Mouse (Mus musculus) thymus, adult 2 months (tissue): ENCODE data around the gene Khsrp. TPM values are rescaled to one million over a fixed set of nuclear protein-coding genes. Genes with fewer than 3 reads are reported as not detected.
A peak's percentile ranks its signal among the peaks of the same experiment; 100 is the strongest.

Experiments used
- DNase-seq: peaks from one replicate; pipeline ENCODE4 v3.0.0; 2021
- H3K27ac ChIP-seq: fragments of 200-500 bp; 2 replicates; pipeline ENCODE4 v1.5.1; 2012; ENCODE audit warnings: low read length, control low read depth; ENCODE audit not compliant: control insufficient read depth, insufficient read depth
- H3K27me3 ChIP-seq: fragments of 200-500 bp; 2 replicates; pipeline ENCODE4 v1.6.1; 2012; ENCODE audit warnings: mild to moderate bottlenecking, low read length, moderate library complexity, mixed read lengths; ENCODE audit not compliant: control insufficient read depth, insufficient read depth
- H3K36me3 ChIP-seq: fragments of 200-500 bp; 2 replicates; pipeline ENCODE4 v1.6.1; 2012; ENCODE audit warnings: mild to moderate bottlenecking, low read length, moderate library complexity; ENCODE audit not compliant: control insufficient read depth, insufficient read depth
- H3K4me1 ChIP-seq: fragments of 200-500 bp; replicated peaks from 2 replicates; pipeline ENCODE4 v1.6.1; 2012; ENCODE audit warnings: low read length; ENCODE audit not compliant: control insufficient read depth, insufficient read depth
- H3K4me3 ChIP-seq: fragments of 200-500 bp; 2 replicates; pipeline ENCODE4 v1.5.1; 2012; ENCODE audit warnings: mild to moderate bottlenecking, low read length, control low read depth, moderate library complexity; ENCODE audit not compliant: control insufficient read depth, insufficient read depth
- CTCF ChIP-seq: fragments of 200-500 bp; IDR thresholded peaks from 2 replicates; pipeline ENCODE4 v1.5.1; 2012; ENCODE audit warnings: mild to moderate bottlenecking, control low read depth, low read length, moderate library complexity, borderline replicate concordance; ENCODE audit not compliant: control insufficient read depth, poor library complexity, insufficient read depth; ENCODE audit errors: extremely low read depth
- POLR2A ChIP-seq: fragments of 200-500 bp; IDR thresholded peaks from 2 replicates; pipeline ENCODE4 v1.6.1; 2012; ENCODE audit warnings: mild to moderate bottlenecking, low read length, control low read depth, moderate library complexity; ENCODE audit not compliant: control insufficient read depth, poor library complexity, insufficient read depth; ENCODE audit errors: extremely low read depth
- WGBS: fragments of 180-500 bp; shearing (Covaris S2); methylation state at CpG from one replicate; pipeline ENCODE4 v1.1.7; 2018; 5-methylcytosine and 5-hydroxymethylcytosine counted together
- polyA plus RNA-seq: library from polyadenylated mRNA; depleted of rRNA; stranded (reverse); fragments of >200 nt; gene quantifications from 2 replicates; pipeline ENCODE4 v1.2.3, GENCODE M21; 2012

Khsrp gene
- polyA plus RNA-seq, 1 experiment, result 229 TPM

GRCm38 (mm10) chr17:56999414-56999813 is 31.9 kb downstream of the Khsrp start:
- H3K27me3 ChIP-seq, result no peaks in the 10 kb centered on the region
- H3K4me1 ChIP-seq, result peaks cover 5% of the 10 kb centered on the region
- 96% methylated on average over 9 of the region's 9 CpGs for WGBS
- no peak overlapping the region for H3K4me3 ChIP-seq
- no peak for TF ChIP-seq CTCF
- no peak for TF ChIP-seq POLR2A
- peaks cover 21% of the 10 kb centered on the region for H3K36me3 ChIP-seq
- DNase-seq, result no peak
- no peak overlapping the region for H3K27ac ChIP-seq

DNA sequence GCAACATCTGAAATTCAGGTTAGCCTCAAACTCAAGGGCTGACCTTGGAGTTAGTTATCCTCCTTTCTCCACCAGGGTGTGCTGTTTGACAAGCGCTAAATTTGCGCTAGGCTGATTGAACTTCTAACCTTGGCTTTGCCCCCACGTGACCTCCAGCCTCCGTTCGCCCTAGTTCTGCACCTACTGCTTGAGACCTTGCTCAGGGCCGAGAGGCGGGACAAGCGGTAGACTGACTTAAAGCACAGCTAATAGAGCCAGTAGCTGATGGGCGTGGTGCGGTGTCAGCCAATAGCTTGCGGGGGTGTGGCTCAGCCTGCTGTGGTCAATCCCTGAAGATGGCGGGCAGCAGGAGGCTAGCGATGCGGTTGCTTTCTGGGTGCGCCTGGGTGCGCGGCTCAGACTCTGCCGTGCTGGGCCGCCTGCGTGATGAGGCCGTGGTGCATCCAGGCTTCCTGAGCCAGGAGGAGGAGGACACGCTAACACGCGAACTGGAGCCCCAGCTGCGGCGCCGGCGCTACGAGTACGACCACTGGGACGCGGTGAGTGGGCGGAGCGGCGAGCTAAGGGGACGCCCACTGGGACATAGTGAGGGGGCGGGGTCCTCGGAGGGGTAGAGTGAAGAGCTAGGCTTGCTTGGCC is 34.2 kb downstream of the Khsrp start, which contains the start of gene Alkbh7:
Alkbh7 (plus strand) TSS at position 311 of the 639 bp plus-strand sequence.
- peaks cover 15% of the 10 kb centered on the region; the same call in 1 of the 2 replicates for H3K36me3 ChIP-seq
- TF ChIP-seq CTCF (0 out of 2 replicates have a peak, but pooled peaks have one; percentile 48), POLR2A (no peak)

DNA sequence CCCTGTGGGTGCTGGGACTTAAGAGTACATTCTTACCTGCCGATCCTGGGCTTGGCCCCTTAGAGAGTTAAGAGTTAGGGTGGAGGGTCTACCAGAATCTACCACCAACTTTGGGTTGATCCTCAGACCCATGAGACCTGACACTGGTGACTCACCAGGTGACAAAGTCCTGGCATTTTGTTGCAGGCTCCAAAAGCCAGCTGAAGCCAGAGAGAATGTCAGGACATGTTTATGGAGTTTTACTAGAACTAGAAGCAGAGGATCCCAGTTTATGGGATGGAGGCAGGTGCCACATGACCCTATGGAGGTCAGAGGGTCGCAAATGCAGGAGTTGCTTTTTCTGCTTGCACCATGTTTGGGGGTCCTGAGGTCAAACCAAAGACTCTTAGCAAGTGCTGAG is 34.8 kb downstream of the Khsrp start:
- WGBS, result 76% methylated on average over 2 of the region's 2 CpGs
- no peak for DNase-seq
- peaks cover 5% of the 10 kb centered on the region for H3K4me1 ChIP-seq
- no peak overlapping the region for H3K4me3 ChIP-seq
- no peaks in the 10 kb centered on the region for H3K27me3 ChIP-seq
- peaks cover 15% of the 10 kb centered on the region; the same call in 1 of the 2 replicates for H3K36me3 ChIP-seq
- H3K27ac ChIP-seq, result no peak overlapping the region
- no peak for TF ChIP-seq POLR2A
- no peak for TF ChIP-seq CTCF

More for the DNA sequence above, 34.2 kb downstream of the Khsrp start, which contains the start of gene Alkbh7:
- H3K27me3 ChIP-seq, result no peaks in the 10 kb centered on the region
- WGBS, result under 1% methylated on average over 38 of the region's 38 CpGs
- peaks cover 5% of the 10 kb centered on the region for H3K4me1 ChIP-seq
- no peak within 1 kb of the TSS for H3K27ac ChIP-seq
- peak; percentile 94 for DNase-seq
- peak within 1 kb of the TSS; percentile 62 for H3K4me3 ChIP-seq

GRCm38 (mm10) chr17:56995046-56995445 is 36.3 kb downstream of the Khsrp start:
- no peaks in the 10 kb centered on the region for H3K27me3 ChIP-seq

GRCm38 (mm10) chr17:56990966-56991365 is 40.4 kb downstream of the Khsrp start:
- H3K27ac ChIP-seq, result no peak overlapping the region
- peaks cover 12% of the 10 kb centered on the region; the same call in 1 of the 2 replicates for H3K36me3 ChIP-seq
- peaks cover 5% of the 10 kb centered on the region for H3K4me1 ChIP-seq
- H3K27me3 ChIP-seq, result no peaks in the 10 kb centered on the region
- H3K4me3 ChIP-seq, result peak overlapping the region; percentile 13
- WGBS, result 77% methylated on average over 2 of the region's 2 CpGs
- TF ChIP-seq POLR2A (no peak), CTCF (no peak)
- DNase-seq, result no peak

More at GRCm38 (mm10) chr17:56995046-56995445, 36.3 kb downstream of the Khsrp start:
- TF ChIP-seq CTCF (no peak), POLR2A (no peak)
- Histone ChIP-seq H3K27ac (no peak overlapping the region), H3K36me3 (peaks cover 15% of the 10 kb centered on the region; the same call in 1 of the 2 replicates), H3K4me1 (peaks cover 10% of the 10 kb centered on the region), H3K4me3 (no peak overlapping the region)
- no peak for DNase-seq
- WGBS, result 93% methylated on average over 8 of the region's 8 CpGs

DNA sequence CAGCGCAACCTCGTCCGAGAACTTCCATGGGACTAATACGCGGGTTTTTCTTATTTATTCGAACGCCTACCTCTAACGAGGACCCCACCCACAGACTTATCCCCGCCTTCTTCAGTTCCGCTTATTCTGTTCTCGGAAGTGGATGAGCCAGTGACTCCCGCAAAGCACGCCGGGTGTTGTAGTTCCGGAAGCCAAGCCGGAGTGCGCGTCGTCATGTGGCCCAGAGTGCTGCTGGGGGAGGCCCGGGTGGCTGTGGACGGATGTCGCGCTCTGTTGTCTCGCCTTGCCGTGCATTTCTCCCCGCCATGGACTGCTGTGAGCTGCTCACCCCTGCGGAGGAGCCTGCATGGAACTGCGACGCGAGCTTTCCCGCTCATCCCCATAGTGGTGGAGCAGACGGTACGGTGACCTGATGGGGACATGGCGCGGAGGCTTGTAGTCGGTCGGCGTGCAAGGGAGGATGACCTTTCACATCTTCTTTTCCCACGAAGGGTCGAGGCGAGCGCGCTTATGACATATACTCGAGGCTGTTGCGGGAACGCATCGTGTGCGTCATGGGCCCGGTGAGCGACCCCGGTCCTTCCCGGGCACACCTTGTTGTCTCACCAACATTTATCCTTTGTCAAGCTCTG is 41.1 kb downstream of the Khsrp start, which contains the start of gene Clpp:
Clpp (plus strand) TSS at position 191 of the 632 bp plus-strand sequence.
- 0 out of 2 replicates have a peak, but pooled peaks have one; percentile 8 for TF ChIP-seq CTCF
- TF ChIP-seq POLR2A, result peak; percentile 70; the same call in 1 of the 2 replicates
- peak; percentile 97 for DNase-seq
- WGBS, result under 1% methylated on average over 52 of the region's 52 CpGs
- H3K36me3 ChIP-seq, result peaks cover 9% of the 10 kb centered on the region; the same call in 1 of the 2 replicates
- H3K4me1 ChIP-seq, result peaks cover 5% of the 10 kb centered on the region
- peak within 1 kb of the TSS; percentile 81 for H3K4me3 ChIP-seq
- peak within 1 kb of the TSS; percentile 51 for H3K27ac ChIP-seq
- no peaks in the 10 kb centered on the region for H3K27me3 ChIP-seq
